Mouse (Mus musculus): ENCODE measurements at regions not wholly inside any gene's neighbourhood (a gene's known extent, or its start where the extent isn't known, plus 50 kb on each side); places are given as distances from the start of the nearest gene placed in this dataset.
"Not testable (repeated sequence)": the region's sequence is repeated elsewhere in the genome, so short reads cannot be mapped to it uniquely, and the experiment has no call there.

GRCm38 (mm10) chr14:15099909-15100308 is 296.7 kb downstream of the Nek10 start:
- H3K9me3 ChIP-seq (replicated peaks; ENCODE audit: control insufficient read depth, low read length) = no peaks in the 10 kb centered on the region
- no peak overlapping the region for H3K9ac ChIP-seq (replicated peaks; ENCODE audit: low read length)
- H3K4me3 ChIP-seq (ENCODE audit: low read depth, low read length) = no peak overlapping the region
- no peaks in the 10 kb centered on the region for H3K36me3 ChIP-seq (replicated peaks; ENCODE audit: control insufficient read depth, insufficient read depth, low read depth, low read length)
- no peaks in the 10 kb centered on the region for H3K4me1 ChIP-seq (ENCODE audit: control insufficient read depth, insufficient read depth, low read length)
- no peak overlapping the region for H3K4me2 ChIP-seq (ENCODE audit: low read depth, low read length)
- no peaks in the 10 kb centered on the region for H3K27me3 ChIP-seq (ENCODE audit: control insufficient read depth, insufficient read depth, low read length)
- DNase-seq (ENCODE audit: low spot score) (no peak), ATAC-seq (replicated peaks; ENCODE audit: insufficient number of reproducible peaks, low FRiP score, low TSS enrichment, low read depth) (no peak)
- H3K27ac ChIP-seq (replicated peaks; ENCODE audit: low read depth, low read length) = no peak overlapping the region

DNA sequence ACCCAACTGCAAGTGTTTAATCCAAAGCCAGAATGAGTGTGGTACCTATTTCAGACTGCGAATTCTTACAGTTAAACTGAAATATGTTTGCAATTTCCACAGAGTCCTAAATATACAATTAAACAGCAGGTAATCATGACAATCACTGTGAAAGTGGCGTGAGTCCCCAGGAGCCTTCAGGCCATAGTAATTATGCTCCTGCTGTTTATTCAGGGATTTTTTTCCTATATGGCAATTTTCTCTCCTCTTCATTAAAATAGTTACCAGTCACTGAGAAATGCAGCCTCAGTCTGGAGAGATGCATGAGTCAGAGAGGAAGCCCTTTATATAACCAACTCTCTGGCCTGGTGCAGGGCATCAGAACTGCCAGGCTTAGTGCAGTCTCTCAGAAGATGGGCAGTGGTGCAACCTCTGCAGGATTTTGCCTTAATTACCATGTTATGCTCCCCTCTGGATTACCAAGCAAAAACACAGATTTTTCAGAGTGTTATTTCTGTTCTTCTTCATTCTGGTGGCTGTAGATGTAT is 304.6 kb downstream of the Nek10 start:
- 49% methylated on average over 2 of the region's 2 CpGs for WGBS

DNA sequence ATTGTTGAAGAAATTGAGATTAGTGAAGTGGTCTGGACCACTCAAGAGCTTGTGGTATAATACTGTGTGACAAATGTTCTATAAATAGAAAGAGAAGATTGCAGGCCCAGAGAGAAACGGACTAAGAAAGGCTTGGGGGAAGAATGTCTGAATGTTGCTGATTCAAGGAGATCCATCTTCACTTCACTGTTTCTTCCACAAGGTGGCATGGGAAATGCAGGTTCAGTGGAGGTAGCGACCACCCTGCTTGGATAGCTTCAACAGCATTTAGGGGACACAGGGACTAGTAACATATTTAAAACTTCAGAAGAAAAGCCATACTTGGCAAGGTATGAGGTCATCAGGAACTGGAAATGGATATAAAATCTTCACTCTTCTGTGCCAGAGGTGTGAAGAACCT is 316.5 kb downstream of the Nek10 start:
- no peak overlapping the region for H3K27ac ChIP-seq (replicated peaks; ENCODE audit: low read depth, low read length)
- H3K36me3 ChIP-seq (replicated peaks; ENCODE audit: control insufficient read depth, insufficient read depth, low read depth, low read length) = no peaks in the 10 kb centered on the region
- no peak overlapping the region for H3K4me3 ChIP-seq (ENCODE audit: low read depth, low read length)
- no peak overlapping the region for H3K9ac ChIP-seq (replicated peaks; ENCODE audit: low read length)
- no peaks in the 10 kb centered on the region for H3K9me3 ChIP-seq (replicated peaks; ENCODE audit: control insufficient read depth, low read length)
- no peak for ATAC-seq (replicated peaks; ENCODE audit: insufficient number of reproducible peaks, low FRiP score, low TSS enrichment, low read depth)
- H3K27me3 ChIP-seq (ENCODE audit: control insufficient read depth, insufficient read depth, low read length) = no peaks in the 10 kb centered on the region
- no peaks in the 10 kb centered on the region for H3K4me1 ChIP-seq (ENCODE audit: control insufficient read depth, insufficient read depth, low read length)
- no peak overlapping the region for H3K4me2 ChIP-seq (ENCODE audit: low read depth, low read length)
- WGBS = 62% methylated on average over 2 of the region's 2 CpGs
- DNase-seq (ENCODE audit: low spot score) = no peak

More for the DNA sequence above, 304.6 kb downstream of the Nek10 start:
- Histone ChIP-seq H3K27me3 (ENCODE audit: control insufficient read depth, insufficient read depth, low read length) (no peaks in the 10 kb centered on the region), H3K9ac (replicated peaks; ENCODE audit: low read length) (no peak overlapping the region), H3K27ac (replicated peaks; ENCODE audit: low read depth, low read length) (no peak overlapping the region), H3K4me1 (ENCODE audit: control insufficient read depth, insufficient read depth, low read length) (no peaks in the 10 kb centered on the region), H3K4me3 (ENCODE audit: low read depth, low read length) (no peak overlapping the region), H3K9me3 (replicated peaks; ENCODE audit: control insufficient read depth, low read length) (no peaks in the 10 kb centered on the region), H3K36me3 (replicated peaks; ENCODE audit: control insufficient read depth, insufficient read depth, low read depth, low read length) (no peaks in the 10 kb centered on the region), H3K4me2 (ENCODE audit: low read depth, low read length) (no peak overlapping the region)
- DNase-seq (ENCODE audit: low spot score) (no peak), ATAC-seq (replicated peaks; ENCODE audit: insufficient number of reproducible peaks, low FRiP score, low TSS enrichment, low read depth) (no peak)

- Histone ChIP-seq H3K9me3 (replicated peaks; ENCODE audit: control insufficient read depth, low read length) (no peaks in the 10 kb centered on the region), H3K4me1 (ENCODE audit: control insufficient read depth, insufficient read depth, low read length) (no peaks in the 10 kb centered on the region), H3K9ac (replicated peaks; ENCODE audit: low read length) (no peak overlapping the region), H3K27ac (replicated peaks; ENCODE audit: low read depth, low read length) (no peak overlapping the region), H3K27me3 (ENCODE audit: control insufficient read depth, insufficient read depth, low read length) (no peaks in the 10 kb centered on the region), H3K36me3 (replicated peaks; ENCODE audit: control insufficient read depth, insufficient read depth, low read depth, low read length) (no peaks in the 10 kb centered on the region), H3K4me3 (ENCODE audit: low read depth, low read length) (no peak overlapping the region), H3K4me2 (ENCODE audit: low read depth, low read length) (no peak overlapping the region)
- no peak for DNase-seq (ENCODE audit: low spot score)
- WGBS = 78% methylated on average over 3 of the region's 3 CpGs
- no peak for ATAC-seq (replicated peaks; ENCODE audit: insufficient number of reproducible peaks, low FRiP score, low TSS enrichment, low read depth)
Measured at GRCm38 (mm10) chr14:15128157-15128556, 310.6 kb downstream of the Lrrc3b start.

DNA sequence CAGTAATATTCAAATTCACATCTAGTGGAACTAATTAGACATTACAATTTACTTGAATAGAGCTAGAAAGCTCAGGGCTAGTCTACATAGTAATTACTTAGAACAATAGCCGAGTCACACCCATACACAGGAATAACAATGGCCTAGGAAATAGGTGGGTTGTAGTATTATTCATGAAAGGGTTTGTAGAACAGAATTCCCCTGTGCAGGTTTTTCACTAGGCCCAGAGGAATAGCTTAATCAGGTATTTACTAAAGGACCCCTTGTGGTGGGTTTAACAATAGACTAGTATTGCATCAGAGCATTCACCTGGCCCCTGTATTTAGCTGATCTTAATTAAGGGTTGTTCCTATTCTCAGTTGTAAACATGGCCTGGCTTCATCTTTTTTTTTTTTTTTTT is 297.9 kb downstream of the Lrrc3b start:
- H3K4me3 ChIP-seq (ENCODE audit: low read depth, low read length); H3K27me3 ChIP-seq (ENCODE audit: control insufficient read depth, insufficient read depth, low read length); DNase-seq (ENCODE audit: low spot score); H3K4me2 ChIP-seq (ENCODE audit: low read depth, low read length); H3K4me1 ChIP-seq (ENCODE audit: control insufficient read depth, insufficient read depth, low read length); ATAC-seq (replicated peaks; ENCODE audit: insufficient number of reproducible peaks, low FRiP score, low TSS enrichment, low read depth); H3K9ac ChIP-seq (replicated peaks; ENCODE audit: low read length); H3K36me3 ChIP-seq (replicated peaks; ENCODE audit: control insufficient read depth, insufficient read depth, low read depth, low read length); H3K27ac ChIP-seq (replicated peaks; ENCODE audit: low read depth, low read length); H3K9me3 ChIP-seq (replicated peaks; ENCODE audit: control insufficient read depth, low read length): not testable (repeated sequence)
- 92% methylated on average over 1 of the region's 1 CpGs for WGBS

GRCm38 (mm10) chr14:15142839-15143238 is 295.9 kb downstream of the Lrrc3b start:
- ATAC-seq (replicated peaks; ENCODE audit: insufficient number of reproducible peaks, low FRiP score, low TSS enrichment, low read depth) (no peak), DNase-seq (ENCODE audit: low spot score) (no peak)
- WGBS = 81% methylated on average over 1 of the region's 1 CpGs

GRCm38 (mm10) chr14:15148516-15148915 is 290.3 kb downstream of the Lrrc3b start:
- H3K4me3 ChIP-seq (ENCODE audit: low read depth, low read length) = no peak overlapping the region
- H3K9ac ChIP-seq (replicated peaks; ENCODE audit: low read length) = no peak overlapping the region
- no peak overlapping the region for H3K27ac ChIP-seq (replicated peaks; ENCODE audit: low read depth, low read length)
- H3K4me2 ChIP-seq (ENCODE audit: low read depth, low read length) = no peak overlapping the region
- H3K27me3 ChIP-seq (ENCODE audit: control insufficient read depth, insufficient read depth, low read length) = no peaks in the 10 kb centered on the region
- DNase-seq (ENCODE audit: low spot score) (no peak), ATAC-seq (replicated peaks; ENCODE audit: insufficient number of reproducible peaks, low FRiP score, low TSS enrichment, low read depth) (no peak)
- WGBS = 91% methylated on average over 1 of the region's 1 CpGs
- no peaks in the 10 kb centered on the region for H3K36me3 ChIP-seq (replicated peaks; ENCODE audit: control insufficient read depth, insufficient read depth, low read depth, low read length)
- no peaks in the 10 kb centered on the region for H3K9me3 ChIP-seq (replicated peaks; ENCODE audit: control insufficient read depth, low read length)
- no peaks in the 10 kb centered on the region for H3K4me1 ChIP-seq (ENCODE audit: control insufficient read depth, insufficient read depth, low read length)

More at GRCm38 (mm10) chr14:15142839-15143238, 295.9 kb downstream of the Lrrc3b start:
- H3K27me3 ChIP-seq (ENCODE audit: control insufficient read depth, insufficient read depth, low read length) = no peaks in the 10 kb centered on the region
- H3K36me3 ChIP-seq (replicated peaks; ENCODE audit: control insufficient read depth, insufficient read depth, low read depth, low read length) = no peaks in the 10 kb centered on the region
- H3K4me3 ChIP-seq (ENCODE audit: low read depth, low read length) = no peak overlapping the region
- H3K4me2 ChIP-seq (ENCODE audit: low read depth, low read length) = no peak overlapping the region
- H3K9me3 ChIP-seq (replicated peaks; ENCODE audit: control insufficient read depth, low read length) = no peaks in the 10 kb centered on the region
- H3K9ac ChIP-seq (replicated peaks; ENCODE audit: low read length) = no peak overlapping the region
- H3K4me1 ChIP-seq (ENCODE audit: control insufficient read depth, insufficient read depth, low read length) = no peaks in the 10 kb centered on the region
- no peak overlapping the region for H3K27ac ChIP-seq (replicated peaks; ENCODE audit: low read depth, low read length)
